Mouse (Mus musculus): ENCODE measurements around the gene Smg9. TPM values are rescaled to one million over a fixed set of nuclear protein-coding genes. Genes with fewer than 3 reads are reported as not detected.
A peak's percentile ranks its signal among the peaks of the same experiment; 100 is the strongest.

The Smg9 gene
- 25.4 and 27.7 TPM in 2 replicates for polyA plus RNA-seq (2016; fragmentation: Nextera tagmentation; extraction: Ambion mirVana)

DNA sequence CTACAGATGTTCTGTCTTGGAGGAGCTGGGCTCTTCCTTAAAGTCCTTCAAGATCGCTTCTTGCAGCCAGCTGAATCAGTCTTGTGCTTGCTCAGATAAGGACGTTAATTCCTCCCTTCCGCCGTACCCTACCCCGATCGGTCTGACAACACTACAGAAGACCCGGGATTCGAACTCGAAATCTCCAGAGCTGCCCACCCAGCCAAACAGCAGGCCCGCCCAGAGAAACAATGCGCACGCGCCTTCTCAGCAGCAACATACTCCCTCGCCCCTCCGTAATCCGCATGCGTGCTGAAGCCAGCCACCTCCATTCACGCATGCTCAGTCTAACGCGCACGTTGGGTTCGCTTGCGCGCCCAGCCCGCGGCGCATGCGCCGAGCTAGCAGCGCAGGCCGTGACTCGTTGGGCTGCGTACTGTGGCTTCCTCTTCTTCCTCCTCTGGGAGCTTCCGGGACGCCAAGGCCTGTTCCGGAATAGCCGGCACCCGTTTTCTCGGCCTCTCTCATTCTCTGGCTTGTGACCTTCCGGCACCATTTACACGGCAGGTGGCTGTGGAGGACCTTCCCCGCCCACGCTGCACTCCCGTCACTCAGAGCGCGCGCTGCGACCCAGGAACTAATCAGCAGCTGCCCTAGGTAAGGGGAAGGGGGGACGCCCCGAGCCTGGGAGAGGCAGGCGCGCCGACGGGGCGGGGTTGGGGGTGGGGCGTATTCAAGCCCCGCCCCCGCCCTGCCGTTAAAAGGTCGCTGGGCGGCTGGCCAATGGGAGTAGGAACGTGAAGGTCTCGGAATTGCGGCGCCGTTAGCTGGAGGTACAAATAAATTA, at the start of gene Smg9:
Smg9 (plus strand) TSS at position 364 of the 826 bp plus-strand sequence.
- DNase-seq (ENCODE audit: low spot score), result peak; percentile 99
- WGBS, result 2% methylated on average over 65 of the region's 66 CpGs
- peak within 1 kb of the TSS; percentile 70 for H3K4me3 ChIP-seq
- 0 out of 2 replicates have a peak, but pooled peaks cover 2% of the 10 kb centered on the region for H3K9me3 ChIP-seq
- H3K27me3 ChIP-seq (ENCODE audit: insufficient read depth, poor library complexity, severe bottlenecking), result no peaks in the 10 kb centered on the region
- H3K4me1 ChIP-seq, result 0 out of 2 replicates have a peak, but pooled peaks cover 3% of the 10 kb centered on the region
- H3K36me3 ChIP-seq, result peaks cover 25% of the 10 kb centered on the region
- peak within 1 kb of the TSS; percentile 95 for H3K27ac ChIP-seq

DNA sequence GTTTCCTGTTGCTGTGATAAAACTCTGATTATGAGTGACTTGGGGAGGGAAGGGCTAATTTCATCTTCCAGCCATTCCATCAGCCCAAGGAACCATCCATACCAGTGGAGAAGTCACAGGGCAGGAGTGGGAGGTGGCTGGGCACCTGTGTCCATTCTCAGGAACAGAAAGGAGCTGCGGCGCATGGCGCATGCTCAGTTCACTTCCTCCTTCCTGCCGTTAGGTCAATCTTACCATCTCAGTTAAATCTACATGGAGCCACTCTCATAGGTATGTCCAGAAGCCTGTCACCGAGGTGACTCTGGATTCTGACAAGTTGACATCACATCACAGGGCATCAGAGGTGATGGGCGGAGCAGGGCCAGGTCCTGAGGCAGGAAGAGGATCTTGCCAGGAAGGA, 43.8 kb upstream of the Smg9 start:
- Histone ChIP-seq H3K27me3 (ENCODE audit: insufficient read depth, poor library complexity, severe bottlenecking) (peaks cover 19% of the 10 kb centered on the region; the same call in 1 of the 2 replicates), H3K4me3 (no peak overlapping the region), H3K27ac (no peak overlapping the region), H3K36me3 (no peaks in the 10 kb centered on the region), H3K4me1 (no peaks in the 10 kb centered on the region), H3K9me3 (0 out of 2 replicates have a peak, but pooled peaks cover 3% of the 10 kb centered on the region)
- WGBS, result 80% methylated on average over 6 of the region's 6 CpGs
- no peak for DNase-seq (ENCODE audit: low spot score)

GRCm38 (mm10) chr7:24356081-24356480, 43.3 kb upstream of the Smg9 start:
- Histone ChIP-seq H3K27me3 (ENCODE audit: insufficient read depth, poor library complexity, severe bottlenecking) (peaks cover 19% of the 10 kb centered on the region; the same call in 1 of the 2 replicates), H3K27ac (no peak overlapping the region), H3K4me3 (no peak overlapping the region), H3K9me3 (0 out of 2 replicates have a peak, but pooled peaks cover 3% of the 10 kb centered on the region), H3K36me3 (no peaks in the 10 kb centered on the region), H3K4me1 (no peaks in the 10 kb centered on the region)
- WGBS, result 72% methylated on average over 10 of the region's 10 CpGs
- DNase-seq (ENCODE audit: low spot score), result no peak

- Histone ChIP-seq H3K27me3 (ENCODE audit: insufficient read depth, poor library complexity, severe bottlenecking) (peaks cover 12% of the 10 kb centered on the region; the same call in 1 of the 2 replicates), H3K36me3 (no peaks in the 10 kb centered on the region), H3K4me3 (no peak overlapping the region), H3K27ac (no peak overlapping the region), H3K4me1 (no peaks in the 10 kb centered on the region), H3K9me3 (0 out of 2 replicates have a peak, but pooled peaks cover 3% of the 10 kb centered on the region)
- no peak for DNase-seq (ENCODE audit: low spot score)
- 49% methylated on average over 4 of the region's 4 CpGs for WGBS
Observed at GRCm38 (mm10) chr7:24357899-24358298, 41.5 kb upstream of the Smg9 start.

DNA sequence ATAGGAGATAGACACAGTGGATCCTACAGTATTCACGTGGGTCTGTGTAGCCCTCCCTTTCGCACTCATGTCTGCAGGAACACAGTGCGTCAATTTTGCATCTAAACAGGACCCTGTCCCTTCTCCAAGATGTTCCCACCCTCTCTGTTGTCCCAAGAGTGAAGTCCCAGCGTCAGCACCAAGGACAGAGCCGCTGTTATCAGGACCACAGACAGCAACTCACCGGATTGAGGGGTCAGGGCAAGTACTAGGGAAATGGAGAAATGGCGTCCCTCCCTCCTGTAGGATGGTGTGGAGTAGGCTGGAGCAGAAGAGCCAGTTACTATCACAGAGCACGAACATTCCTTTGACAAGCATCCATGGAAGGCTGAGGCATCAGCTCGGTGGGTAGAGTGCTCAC, 40.1 kb upstream of the Smg9 start:
- H3K27me3 ChIP-seq (ENCODE audit: insufficient read depth, poor library complexity, severe bottlenecking), result 0 out of 2 replicates have a peak, but pooled peaks cover 4% of the 10 kb centered on the region
- H3K36me3 ChIP-seq, result no peaks in the 10 kb centered on the region
- DNase-seq (ENCODE audit: low spot score), result no peak
- 19% methylated on average over 9 of the region's 9 CpGs for WGBS
- no peak overlapping the region for H3K4me3 ChIP-seq
- H3K4me1 ChIP-seq, result no peaks in the 10 kb centered on the region
- no peak overlapping the region for H3K27ac ChIP-seq
- H3K9me3 ChIP-seq, result 0 out of 2 replicates have a peak, but pooled peaks cover 3% of the 10 kb centered on the region

DNA sequence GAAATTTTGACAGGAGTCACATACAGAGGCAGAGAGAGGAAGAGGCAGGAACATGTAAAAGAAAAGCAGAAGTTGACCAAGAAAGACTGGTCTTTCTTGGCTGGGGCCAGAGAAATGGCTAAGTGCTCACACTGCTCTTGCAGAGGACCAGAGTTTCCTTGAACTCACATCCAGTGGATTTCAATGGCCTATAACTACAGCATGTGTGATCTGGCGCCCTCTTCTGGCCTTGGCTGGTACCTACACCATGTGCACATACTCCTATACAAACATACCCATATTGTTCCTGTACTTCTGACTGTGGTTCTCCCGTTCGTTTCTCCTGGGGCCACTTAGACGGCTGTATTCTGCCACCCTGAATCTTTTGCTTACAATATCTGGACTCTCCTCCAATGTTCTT, 38.4 kb upstream of the Smg9 start:
- 0 out of 2 replicates have a peak, but pooled peaks cover 4% of the 10 kb centered on the region for H3K27me3 ChIP-seq (ENCODE audit: insufficient read depth, poor library complexity, severe bottlenecking)
- 0 out of 2 replicates have a peak, but pooled peaks cover 4% of the 10 kb centered on the region for H3K4me1 ChIP-seq
- H3K4me3 ChIP-seq, result no peak overlapping the region
- no peak overlapping the region for H3K27ac ChIP-seq
- H3K36me3 ChIP-seq, result no peaks in the 10 kb centered on the region
- 0 out of 2 replicates have a peak, but pooled peaks cover 3% of the 10 kb centered on the region for H3K9me3 ChIP-seq
- no peak for DNase-seq (ENCODE audit: low spot score)
- 59% methylated on average over 4 of the region's 4 CpGs for WGBS

GRCm38 (mm10) chr7:24363228-24363627, 36.2 kb upstream of the Smg9 start:
- 18% methylated on average over 7 of the region's 7 CpGs for WGBS
- no peak overlapping the region for H3K4me3 ChIP-seq
- 0 out of 2 replicates have a peak, but pooled peaks cover 4% of the 10 kb centered on the region for H3K4me1 ChIP-seq
- H3K27ac ChIP-seq, result no peak overlapping the region
- no peaks in the 10 kb centered on the region for H3K36me3 ChIP-seq
- no peaks in the 10 kb centered on the region for H3K9me3 ChIP-seq
- no peak for DNase-seq (ENCODE audit: low spot score)
- 0 out of 2 replicates have a peak, but pooled peaks cover 4% of the 10 kb centered on the region for H3K27me3 ChIP-seq (ENCODE audit: insufficient read depth, poor library complexity, severe bottlenecking)

DNA sequence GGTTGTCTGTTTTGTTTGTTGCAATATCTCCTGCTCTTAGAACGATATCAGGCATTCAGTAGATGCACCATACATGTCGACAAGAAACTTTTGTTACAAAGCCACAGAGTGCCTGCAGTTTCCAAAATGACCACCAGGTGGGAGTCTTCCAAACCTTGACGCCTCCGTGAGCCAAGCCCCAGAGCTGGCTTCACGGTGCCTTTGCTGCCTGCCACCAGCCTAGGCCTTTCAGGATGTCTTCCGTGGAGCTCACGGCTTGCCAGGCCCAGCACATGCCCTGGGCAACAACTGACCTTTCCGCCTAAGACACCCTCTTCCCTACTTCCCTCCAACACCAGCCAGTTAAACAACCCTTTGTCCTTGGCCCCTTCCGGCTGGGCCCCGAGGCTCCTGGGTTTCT, 34.6 kb upstream of the Smg9 start:
- H3K4me3 ChIP-seq, result no peak overlapping the region
- no peaks in the 10 kb centered on the region for H3K36me3 ChIP-seq
- WGBS, result 24% methylated on average over 10 of the region's 10 CpGs
- peaks cover 7% of the 10 kb centered on the region; the same call in 1 of the 2 replicates for H3K4me1 ChIP-seq
- H3K27ac ChIP-seq, result peak overlapping the region; percentile 56
- H3K9me3 ChIP-seq, result no peaks in the 10 kb centered on the region
- H3K27me3 ChIP-seq (ENCODE audit: insufficient read depth, poor library complexity, severe bottlenecking), result 0 out of 2 replicates have a peak, but pooled peaks cover 4% of the 10 kb centered on the region
- peak; percentile 86 for DNase-seq (ENCODE audit: low spot score)

GRCm38 (mm10) chr7:24365258-24366014, 34.0 kb upstream of the Smg9 start:
- no peak for DNase-seq (ENCODE audit: low spot score)
- 68% methylated on average over 5 of the region's 5 CpGs for WGBS
- Histone ChIP-seq H3K9me3 (no peaks in the 10 kb centered on the region), H3K36me3 (no peaks in the 10 kb centered on the region), H3K27me3 (ENCODE audit: insufficient read depth, poor library complexity, severe bottlenecking) (peaks cover 8% of the 10 kb centered on the region), H3K4me3 (no peak overlapping the region), H3K27ac (peak overlapping the region; percentile 56), H3K4me1 (peaks cover 13% of the 10 kb centered on the region; the same call in 1 of the 2 replicates)

- no peaks in the 10 kb centered on the region for H3K36me3 ChIP-seq
- H3K27me3 ChIP-seq (ENCODE audit: insufficient read depth, poor library complexity, severe bottlenecking), result peaks cover 12% of the 10 kb centered on the region
- DNase-seq (ENCODE audit: low spot score), result no peak
- no peak overlapping the region for H3K4me3 ChIP-seq
- no peaks in the 10 kb centered on the region for H3K9me3 ChIP-seq
- WGBS, result 76% methylated on average over 15 of the region's 15 CpGs
- no peak overlapping the region for H3K27ac ChIP-seq
- H3K4me1 ChIP-seq, result peaks cover 13% of the 10 kb centered on the region; the same call in 1 of the 2 replicates
Observed at GRCm38 (mm10) chr7:24366716-24367632, 32.4 kb upstream of the Smg9 start.

DNA sequence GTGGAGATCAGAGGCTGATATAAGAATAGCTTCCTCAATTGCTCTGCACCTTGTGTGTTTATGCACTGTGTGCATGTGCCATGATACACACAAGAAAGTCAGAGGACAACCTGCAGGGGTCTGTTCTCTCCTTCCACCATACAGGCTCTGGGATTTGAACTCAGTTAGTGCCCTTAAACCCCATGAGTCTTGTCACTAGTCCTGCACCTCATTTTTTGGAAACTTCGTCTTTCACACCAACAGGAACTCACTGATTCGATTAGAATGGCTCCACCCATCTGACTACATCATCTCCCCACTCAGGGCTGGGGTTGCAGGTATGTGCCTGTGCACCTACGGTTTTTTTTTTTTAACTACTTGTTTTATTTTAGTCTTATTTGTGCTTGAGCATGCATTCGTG, 31.2 kb upstream of the Smg9 start:
- DNase-seq (ENCODE audit: low spot score), result no peak
- Histone ChIP-seq H3K27ac (no peak overlapping the region), H3K36me3 (no peaks in the 10 kb centered on the region), H3K27me3 (ENCODE audit: insufficient read depth, poor library complexity, severe bottlenecking) (peaks cover 8% of the 10 kb centered on the region), H3K4me1 (peaks cover 15% of the 10 kb centered on the region; the same call in 1 of the 2 replicates), H3K9me3 (no peaks in the 10 kb centered on the region), H3K4me3 (no peak overlapping the region)
- whole genome bisulfite sequencing, result 67% methylated on average over 4 of the region's 4 CpGs

GRCm38 (mm10) chr7:24368946-24369345, 30.5 kb upstream of the Smg9 start:
- Histone ChIP-seq H3K4me3 (no peak overlapping the region), H3K27ac (no peak overlapping the region), H3K27me3 (ENCODE audit: insufficient read depth, poor library complexity, severe bottlenecking) (peaks cover 8% of the 10 kb centered on the region), H3K36me3 (no peaks in the 10 kb centered on the region), H3K9me3 (no peaks in the 10 kb centered on the region), H3K4me1 (peaks cover 20% of the 10 kb centered on the region)
- DNase-seq (ENCODE audit: low spot score), result no peak
- WGBS, result 86% methylated on average over 7 of the region's 7 CpGs

All from heart, embryonic 10.5 days (tissue).